Mouse (Mus musculus) heart, adult 2 months (tissue): Measurements from ENCODE around the gene Rcor1.

Source experiments
- CTCF ChIP-seq: fragments of 200-600 bp; IDR thresholded peaks from 2 replicates; pipeline ENCODE4 v1.8.1; 2022; ENCODE audit warnings: antibody characterized with exemption, mild to moderate bottlenecking, moderate library complexity
- POLR2A ChIP-seq: fragments of 200-500 bp; IDR thresholded peaks from 2 replicates; pipeline ENCODE4 v1.6.1; 2011; ENCODE audit warnings: mild to moderate bottlenecking, low read depth, low read length, control low read depth; ENCODE audit not compliant: insufficient read depth

DNA sequence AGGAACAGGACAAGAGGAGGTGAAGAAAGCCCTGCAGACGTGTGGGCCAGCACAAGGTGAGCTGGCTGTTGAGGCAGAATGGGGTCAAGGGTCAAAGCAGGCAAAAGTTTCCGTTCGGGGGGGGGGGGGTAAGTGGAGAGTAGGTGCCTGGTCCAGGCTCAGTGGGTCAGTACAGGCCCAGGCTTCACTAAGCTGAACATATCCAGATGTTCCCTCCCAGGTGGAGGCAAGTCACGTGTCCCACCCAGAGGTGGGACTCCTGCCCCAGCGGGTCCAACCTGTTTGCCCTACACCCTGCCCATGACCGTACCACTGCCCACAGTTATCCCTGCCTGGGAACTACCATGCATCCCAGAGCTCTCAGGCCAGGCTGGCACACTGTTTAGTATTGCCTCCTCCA is 33.3 kb upstream of the Rcor1 start:
- no peak for TF ChIP-seq CTCF
- TF ChIP-seq POLR2A = no peak
